Mouse (Mus musculus): ENCODE measurements around the gene Tnp1.

Gene Tnp1

GRCm38 (mm10) chr1:73015731-73016130 lies at the start of gene Tnp1:
Gene Tnp1, minus strand, starts transcription at chr1:73015909.
- no peak for DNase-seq (ENCODE audit: low read depth, low spot score)

- no peak for DNase-seq (ENCODE audit: low read depth, low spot score)
These were observed 48.6 kb upstream of the Tnp1 start for GRCm38 (mm10) chr1:73064336-73064735.

GRCm38 (mm10) chr1:73061491-73062233 lies 46.0 kb upstream of the Tnp1 start:
- DNase-seq (ENCODE audit: low read depth, low spot score), result no peak

DNA sequence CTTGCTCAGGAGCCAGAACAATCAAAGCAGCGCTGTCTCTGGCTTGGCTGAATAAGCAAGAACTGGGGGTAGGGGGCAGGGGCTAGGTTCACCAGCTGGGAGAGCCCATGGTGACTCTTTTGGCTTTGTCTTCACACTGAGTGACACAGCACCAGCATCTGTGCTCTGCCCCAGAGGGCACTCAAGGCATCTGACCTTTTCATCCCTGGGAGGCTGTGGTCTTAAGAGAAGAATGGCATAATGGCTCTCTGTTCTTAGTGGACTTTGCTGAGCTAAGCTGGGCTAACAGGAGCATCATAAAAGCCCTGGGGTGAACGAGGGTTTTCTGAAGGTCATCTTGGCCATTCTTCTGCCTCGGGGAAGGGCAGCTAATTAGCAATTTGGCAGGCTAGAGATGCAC lies 44.6 kb upstream of the Tnp1 start:
- DNase-seq (ENCODE audit: low read depth, low spot score), result no peak

DNA sequence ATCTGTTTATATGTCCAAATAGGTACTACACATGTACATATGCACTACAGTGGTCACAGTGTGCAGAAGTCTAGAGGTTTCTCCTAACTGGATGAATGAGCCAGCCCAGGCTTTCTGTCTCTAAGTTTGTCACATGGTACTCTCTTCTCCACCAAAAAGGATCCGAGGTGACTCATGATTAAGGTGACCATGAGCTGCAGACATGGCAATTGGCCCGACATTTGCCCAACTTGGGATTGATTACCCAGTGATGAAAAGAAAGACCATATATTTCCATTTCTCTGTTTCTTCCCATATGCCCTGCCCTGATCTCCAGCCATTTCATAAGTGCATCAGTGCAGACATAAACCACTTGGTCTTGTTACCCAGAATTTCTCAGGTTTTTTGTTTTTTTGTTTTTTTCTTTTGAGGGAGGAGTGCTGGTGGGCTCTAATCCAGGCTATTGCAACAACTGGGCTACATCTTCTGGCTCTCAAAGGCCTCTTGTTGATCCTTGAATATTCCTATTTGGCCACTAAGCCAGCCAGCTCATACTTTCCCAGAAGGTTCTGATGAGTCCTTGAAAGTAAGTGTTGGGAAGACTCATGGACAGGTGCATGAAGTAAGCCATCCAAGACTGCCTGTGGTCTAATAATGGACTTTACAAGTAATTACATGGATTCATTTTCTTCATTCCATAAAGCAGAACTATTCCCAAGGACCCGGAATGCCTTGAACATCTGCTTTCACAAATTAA lies 40.7 kb upstream of the Tnp1 start:
- DNase-seq (ENCODE audit: low read depth, low spot score), result no peak

GRCm38 (mm10) chr1:73055820-73056219 lies 40.1 kb upstream of the Tnp1 start:
- no peak for DNase-seq (ENCODE audit: low read depth, low spot score)

DNA sequence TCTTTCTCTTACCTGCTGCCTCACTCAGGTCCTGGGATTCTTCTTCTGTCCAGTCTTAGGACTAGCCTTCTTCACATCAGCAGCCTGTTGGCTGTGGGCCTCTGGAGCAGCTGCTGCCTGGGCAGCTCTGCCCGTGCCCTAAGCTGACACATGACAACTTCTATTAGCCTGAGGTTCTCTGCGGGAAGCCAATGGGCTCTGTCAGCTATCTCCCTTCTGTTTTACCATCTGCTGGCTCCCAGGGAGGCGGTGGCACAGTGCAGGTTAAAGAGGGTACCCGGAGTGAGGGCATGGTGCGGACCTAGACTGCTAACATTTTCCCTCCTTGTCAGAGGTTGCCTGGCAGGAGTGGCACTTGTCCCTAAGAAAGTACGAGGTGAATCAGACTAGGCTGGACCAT lies 39.5 kb upstream of the Tnp1 start:
- DNase-seq (ENCODE audit: low read depth, low spot score), result no peak

DNA sequence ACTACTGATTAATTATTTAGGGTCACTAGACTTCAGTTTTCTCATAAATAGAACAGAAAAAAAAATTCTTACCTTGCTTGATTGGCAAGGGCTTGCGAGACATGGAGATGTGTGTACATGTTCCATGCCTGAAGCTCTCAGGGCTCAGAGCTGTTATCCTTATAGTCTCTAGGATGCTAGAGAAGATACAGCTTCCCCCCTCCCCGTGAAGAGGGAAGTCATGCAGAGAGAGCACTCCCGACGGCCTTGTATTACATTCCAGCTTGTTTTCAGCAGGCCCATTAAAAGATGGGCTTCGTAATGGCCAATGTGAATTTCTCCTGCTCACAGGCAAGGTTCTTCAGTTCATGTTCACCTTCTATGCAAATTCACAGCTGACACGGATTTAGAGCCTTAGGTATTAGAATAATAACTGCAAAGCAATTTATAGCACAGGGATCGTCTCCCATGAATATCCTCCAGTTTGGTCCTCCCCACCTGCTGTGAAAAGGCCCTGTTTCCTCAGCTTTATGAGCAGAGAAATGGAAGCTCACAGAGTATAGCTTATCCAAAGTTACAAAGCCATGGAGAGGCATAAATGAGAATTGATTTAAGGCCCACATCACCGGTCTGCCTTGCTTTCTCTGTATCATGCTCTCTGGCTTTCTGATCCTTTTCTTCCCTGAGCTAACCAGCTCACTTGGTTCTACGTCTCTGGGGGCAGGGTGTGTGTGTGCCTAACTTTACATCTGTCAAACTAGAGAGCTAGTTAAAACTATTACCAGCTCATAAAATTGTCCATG lies 38.0 kb upstream of the Tnp1 start:
- DNase-seq (ENCODE audit: low read depth, low spot score), result no peak

- DNase-seq (ENCODE audit: low read depth, low spot score), result no peak
These were observed 31.4 kb upstream of the Tnp1 start for GRCm38 (mm10) chr1:73046896-73047672.

DNA sequence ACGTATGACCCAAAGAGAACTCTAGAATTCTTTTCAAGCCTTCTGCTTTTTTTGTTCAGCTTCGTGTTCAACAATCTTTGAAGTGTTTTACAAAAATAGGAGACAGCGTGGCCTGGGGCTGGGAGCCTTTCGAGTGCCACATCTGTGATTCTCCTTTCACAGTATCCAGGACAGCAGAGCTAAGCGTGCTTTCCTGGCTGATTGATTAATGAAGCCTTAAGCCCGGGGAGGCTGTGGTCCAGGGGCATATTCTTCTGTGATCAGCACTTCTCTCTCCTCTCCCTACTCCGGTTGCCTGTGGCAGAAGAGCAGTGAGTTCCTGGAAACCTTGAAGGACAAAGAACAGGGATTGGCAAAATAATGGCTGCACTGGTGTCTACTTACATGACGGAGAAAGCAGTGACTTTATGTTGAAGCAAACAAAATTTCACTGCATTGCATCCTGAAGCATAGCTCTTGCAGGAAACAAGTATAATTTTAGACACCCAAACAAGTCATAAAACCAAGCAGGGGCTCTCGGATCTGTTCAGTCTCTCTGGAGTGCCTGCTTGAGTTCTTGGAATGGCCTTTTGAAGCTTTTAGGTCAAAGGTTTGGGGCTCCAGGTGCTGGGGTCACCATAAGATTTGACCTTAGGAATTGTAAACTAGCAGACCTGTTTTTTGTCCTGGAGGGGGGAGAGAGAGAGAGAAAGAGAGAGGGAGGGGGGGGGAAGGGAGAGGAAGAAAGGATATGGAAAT lies 30.4 kb upstream of the Tnp1 start:
- DNase-seq (ENCODE audit: low read depth, low spot score), result no peak

- no peak for DNase-seq (ENCODE audit: low read depth, low spot score)
These were observed 28.0 kb upstream of the Tnp1 start for GRCm38 (mm10) chr1:73043671-73044070.

DNA sequence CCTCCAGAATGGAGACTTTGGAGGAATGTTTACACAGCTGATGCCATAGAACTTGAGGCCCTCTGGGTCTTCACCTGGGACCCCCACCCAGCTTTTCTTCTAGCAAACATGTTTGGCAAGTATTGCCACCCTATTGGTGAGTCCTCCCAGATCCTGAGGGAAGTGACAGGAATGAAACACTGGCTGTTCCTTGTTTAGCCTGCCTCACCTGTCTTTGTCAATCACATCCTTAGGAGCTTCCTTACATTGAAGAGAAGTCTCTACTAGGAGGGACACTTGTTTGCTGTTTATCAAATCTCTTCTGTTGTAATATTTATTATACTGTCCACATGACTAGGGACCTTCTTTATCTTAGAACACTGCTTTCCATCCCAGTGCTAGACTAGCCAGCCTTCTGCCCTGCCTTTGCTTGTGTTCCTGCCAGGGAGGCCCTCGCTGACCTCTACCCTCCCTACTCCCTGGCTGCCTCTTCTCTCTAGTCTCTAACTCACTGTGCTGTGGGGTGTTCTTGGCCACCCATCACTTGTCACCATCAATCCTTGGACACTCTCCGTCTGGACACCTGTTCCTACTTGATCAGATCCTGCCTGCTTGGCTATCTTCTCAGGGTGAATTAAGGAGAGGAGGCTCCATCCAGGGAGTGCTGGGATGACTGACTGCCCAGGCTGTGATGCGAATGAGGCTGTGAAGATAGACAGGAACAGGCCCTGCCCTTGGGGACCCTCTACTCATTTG lies 25.1 kb upstream of the Tnp1 start:
- no peak for DNase-seq (ENCODE audit: low read depth, low spot score)

DNA sequence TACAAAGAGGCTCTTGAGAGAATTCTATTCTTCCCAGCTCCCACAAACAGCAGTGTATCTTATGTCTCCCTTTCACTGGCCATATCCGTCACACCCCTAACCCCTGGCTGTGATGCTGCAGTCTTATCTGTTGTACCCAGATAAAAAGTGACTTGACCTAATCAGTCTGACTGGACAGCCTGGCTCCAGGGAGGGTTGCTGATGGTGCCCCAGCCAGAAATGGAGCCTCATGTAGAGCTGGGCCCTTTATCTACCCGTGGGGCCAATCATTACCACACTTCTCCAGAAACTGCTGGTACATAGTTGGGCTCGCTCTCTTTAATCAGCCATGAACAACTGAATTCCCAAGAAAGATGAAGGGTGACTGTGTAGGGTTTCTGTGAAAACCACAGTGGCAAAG lies 22.8 kb upstream of the Tnp1 start:
- DNase-seq (ENCODE audit: low read depth, low spot score), result no peak

DNA sequence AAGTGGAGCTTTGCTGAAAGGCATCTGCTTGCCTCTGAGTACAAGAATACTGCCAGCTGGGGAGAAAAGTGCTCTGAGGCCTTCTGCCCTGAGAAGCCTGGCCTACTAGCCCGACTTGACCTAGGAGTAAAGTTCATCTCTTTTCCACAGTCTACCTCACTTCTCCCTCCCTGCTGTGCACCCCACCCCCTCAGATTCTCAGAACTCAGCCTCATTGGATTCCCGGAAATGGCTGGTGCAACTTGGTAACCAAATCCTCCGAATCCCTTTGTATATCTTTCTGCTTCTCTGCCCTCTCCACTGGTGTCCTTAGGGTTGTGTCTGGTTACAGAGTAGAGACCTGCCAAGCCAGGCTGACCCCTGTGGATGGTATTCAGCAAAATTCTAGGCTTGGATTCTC lies 20.8 kb upstream of the Tnp1 start:
- peak; percentile 79 for DNase-seq (ENCODE audit: low read depth, low spot score)

GRCm38 (mm10) chr1:73035726-73036125 lies 20.0 kb upstream of the Tnp1 start:
- DNase-seq (ENCODE audit: low read depth, low spot score), result no peak

GRCm38 (mm10) chr1:73032491-73032890 lies 16.8 kb upstream of the Tnp1 start:
- DNase-seq (ENCODE audit: low read depth, low spot score), result no peak

GRCm38 (mm10) chr1:73028741-73029140 lies 13.0 kb upstream of the Tnp1 start:
- DNase-seq (ENCODE audit: low read depth, low spot score), result no peak

DNA sequence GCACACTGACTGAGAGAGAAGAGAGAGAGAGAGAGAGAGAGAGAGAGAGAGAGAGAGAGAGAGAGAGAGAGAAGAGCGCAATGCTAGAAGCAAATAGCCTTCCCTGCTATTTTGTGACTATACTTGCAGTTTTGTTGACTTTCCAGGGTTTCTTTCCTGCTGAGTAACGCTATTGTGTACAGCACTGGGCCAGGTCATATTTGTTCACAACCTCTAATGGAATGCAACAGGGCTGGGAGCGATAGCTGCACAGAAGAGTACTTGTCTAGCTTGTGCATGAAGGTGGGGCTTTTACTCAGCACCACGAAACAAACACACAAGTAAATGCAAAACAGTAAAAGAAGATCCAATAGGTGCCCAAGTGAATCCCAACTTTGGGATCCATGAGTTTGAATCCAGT lies 11.7 kb upstream of the Tnp1 start:
- peak; percentile 17 for DNase-seq (ENCODE audit: low read depth, low spot score)

- peak; percentile 14 for DNase-seq (ENCODE audit: low read depth, low spot score)
These were observed 11.1 kb upstream of the Tnp1 start for GRCm38 (mm10) chr1:73026786-73027299.

DNA sequence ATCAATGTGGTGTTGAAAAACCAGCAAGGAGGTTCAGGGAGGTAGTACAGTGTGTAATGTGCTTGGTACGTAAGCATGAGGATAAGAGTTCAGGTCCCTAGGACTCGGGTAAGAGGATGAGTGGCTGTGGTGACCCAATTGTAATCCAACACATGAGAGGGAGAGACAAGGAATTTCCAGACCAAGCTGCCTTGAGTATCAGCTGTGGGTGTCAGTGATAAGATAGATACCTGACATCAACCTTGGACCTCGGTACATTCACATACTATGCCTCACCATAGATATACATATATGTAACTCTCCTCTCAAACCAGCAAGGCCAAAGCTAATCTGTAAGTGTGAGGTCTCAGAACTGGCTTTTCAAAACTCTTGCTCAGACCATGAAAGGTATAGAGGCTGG lies 10.4 kb upstream of the Tnp1 start:
- no peak for DNase-seq (ENCODE audit: low read depth, low spot score)

All from R1 (cell line).